ENCODE assay signal across 23 mouse cellular contexts in the genomic region with DNA sequence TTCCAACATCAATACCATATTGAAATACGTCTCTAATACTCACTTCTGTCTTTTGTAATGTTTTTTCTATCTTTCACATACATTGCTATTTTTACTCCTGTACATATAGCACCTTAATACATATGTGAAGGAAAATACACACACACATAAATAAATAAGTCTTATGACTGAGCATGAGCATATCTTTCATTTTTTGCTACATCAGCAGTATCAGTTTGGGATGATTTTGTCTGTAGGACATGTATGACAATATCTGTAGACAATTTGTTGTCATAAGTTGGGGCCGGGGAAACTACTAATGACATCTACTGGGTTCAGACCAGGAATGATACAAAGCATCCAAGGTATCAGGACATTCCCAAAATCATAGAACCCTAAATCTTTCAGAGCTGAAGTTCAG.
A peak's percentile ranks its signal among the peaks of the same experiment; 100 is the strongest.
DNase-seq lines count a peak whose midpoint lies in the region; ATAC-seq and TF ChIP-seq lines count a peak whose summit lies in the region.
"Had no signal": no experiment of that assay in that cellular context is flagged by ENCODE, and none has a peak within 500 bp of the region (broad histone marks: within the 10 kb centered on the region; RNA-seq: fewer than 3 reads in every experiment).

No protein-coding gene starts in this region.

- DNase-seq in CH12.LX (ENCODE audit: extremely low read depth) (no peak), ES-E14 (ENCODE audit: low read depth, low spot score) (no peak), MEL (ENCODE audit: low read depth, low spot score) (no peak)
- no peak for DNase-seq in right cerebral cortex, postnatal 36 days (ENCODE audit: low spot score in 2 of 2)
- DNase-seq in heart, postnatal 4 days, result no peak
- DNase-seq: adrenal gland, adult 2 months; adrenal gland, adult 8-10 months; adrenal gland, postnatal 10 days; adrenal gland, postnatal 14 days; adrenal gland, postnatal 25 days; adrenal gland, postnatal 36 days; B cell, adult 2 months; cerebellum, adult 11 months; cerebellum, adult 11-12 months; cerebellum, adult 18-20 months; cerebellum, adult 2 months; cerebellum, adult 8-10 months; cerebellum, adult 9-10 months had no signal

- dilution Hi-C loops in CH12.LX (cut with MboI; ENCODE audit: extremely low pct_ligation_motif_present, extremely low pct_unique_long_range_greater_than_20kb, low sequenced_read_pairs), result no loop called here

- H3K4me1 ChIP-seq in CH12.LX (ENCODE audit: control insufficient read depth in 1 of 2, insufficient read depth in 2 of 2), result no peaks in the 10 kb centered on the region
- H3K4me1 ChIP-seq in ES-E14 (ENCODE audit: control insufficient read depth in 2 of 2, insufficient read depth in 2 of 2, low read length in 2 of 2, poor library complexity in 1 of 2), result no peaks in the 10 kb centered on the region
- H3K4me1 ChIP-seq in MEL (ENCODE audit: control insufficient read depth in 1 of 2, insufficient read depth in 2 of 2, low read length in 2 of 2), result no peaks in the 10 kb centered on the region
- H3K4me1 ChIP-seq in intestine, embryonic 15.5 days (replicated peaks), result no peaks in the 10 kb centered on the region

- H3K4me3 ChIP-seq in CH12.LX (replicated peaks in 1 of 3; ENCODE audit: low read depth in 2 of 3, low read length in 2 of 3, poor library complexity in 1 of 3) (no peak overlapping the region), ES-E14 (ENCODE audit: insufficient read depth in 1 of 2, low read depth in 1 of 2, low read length in 2 of 2, poor library complexity in 1 of 2, severe bottlenecking in 1 of 2) (no peak overlapping the region), MEL (ENCODE audit: control insufficient read depth in 1 of 2, insufficient read depth in 1 of 2, low read depth in 2 of 2, low read length in 2 of 2) (no peak overlapping the region)
- H3K4me3 ChIP-seq in intestine, embryonic 15.5 days (replicated peaks), result no peak overlapping the region

- no peak for TF ChIP-seq CTCF in CH12.LX (conservative IDR thresholded peaks at IDR 0.05 in 1 of 2, IDR thresholded peaks at IDR 0.05 in 1 of 2; ENCODE audit: low read depth in 2 of 2, low read length in 2 of 2)
- no peak for TF ChIP-seq CTCF in MEL (IDR thresholded peaks at IDR 0.05 in 2 of 3, conservative IDR thresholded peaks at IDR 0.05 in 1 of 3; ENCODE audit: control insufficient read depth in 1 of 3, insufficient read depth in 1 of 3, low read depth in 2 of 3, low read length in 3 of 3, poor library complexity in 1 of 3, severe bottlenecking in 1 of 3)

- no peak for TF ChIP-seq POLR2A in CH12.LX (IDR thresholded peaks at IDR 0.05; ENCODE audit: low read depth, low read length)
- no peak for TF ChIP-seq POLR2A in MEL (IDR thresholded peaks at IDR 0.05; ENCODE audit: control insufficient read depth in 1 of 2, insufficient read depth in 1 of 2, low read depth in 1 of 2, low read length in 2 of 2, poor library complexity in 1 of 2)

- WGBS in intestine, embryonic 15.5 days, result 86% methylated on average over 2 of the region's 2 CpGs

- H3K9ac ChIP-seq in CH12.LX (ENCODE audit: insufficient read depth, low read depth) (no peak overlapping the region), ES-E14 (ENCODE audit: insufficient read depth, low read depth, low read length, poor library complexity, severe bottlenecking) (no peak overlapping the region), MEL (ENCODE audit: control insufficient read depth, low read depth, low read length, poor library complexity, severe bottlenecking) (no peak overlapping the region)
- H3K9ac ChIP-seq in intestine, embryonic 15.5 days, result no peak overlapping the region

- TF ChIP-seq RAD21 in CH12.LX (IDR thresholded peaks at IDR 0.05; ENCODE audit: low read depth, low read length) (no peak), MEL (IDR thresholded peaks at IDR 0.05; ENCODE audit: low read depth, low read length) (no peak)

- H3K27ac ChIP-seq in CH12.LX (ENCODE audit: insufficient read depth, low read depth) (no peak overlapping the region), ES-E14 (ENCODE audit: insufficient read depth, low read depth, low read length, poor library complexity, severe bottlenecking) (no peak overlapping the region), MEL (ENCODE audit: control insufficient read depth, low read depth, low read length) (no peak overlapping the region)
- no peak overlapping the region for H3K27ac ChIP-seq in intestine, embryonic 15.5 days

- H3K79me2 ChIP-seq in CH12.LX (replicated peaks; ENCODE audit: control insufficient read depth, extremely low read depth, insufficient read depth, poor library complexity, severe bottlenecking) (no peaks in the 10 kb centered on the region), MEL (ENCODE audit: control insufficient read depth, insufficient read depth, low read length, poor library complexity) (no peaks in the 10 kb centered on the region)

- H3K36me3 ChIP-seq in CH12.LX (replicated peaks in 1 of 2; ENCODE audit: control insufficient read depth in 1 of 2, insufficient read depth in 1 of 2, low read length in 1 of 2) (no peaks in the 10 kb centered on the region), ES-E14 (ENCODE audit: control insufficient read depth, insufficient read depth, low read length, poor library complexity, severe bottlenecking) (no peaks in the 10 kb centered on the region), MEL (ENCODE audit: control insufficient read depth in 1 of 2, insufficient read depth in 2 of 2, low read length in 2 of 2) (no peaks in the 10 kb centered on the region)
- no peaks in the 10 kb centered on the region for H3K36me3 ChIP-seq in intestine, embryonic 15.5 days
- H3K36me3 ChIP-seq: G1E had no signal

- H3K27me3 ChIP-seq in CH12.LX (replicated peaks), result no peaks in the 10 kb centered on the region
- no peaks in the 10 kb centered on the region; a peak in 1 of 4 replicates for H3K27me3 ChIP-seq in MEL (ENCODE audit: control insufficient read depth in 1 of 2, insufficient read depth in 2 of 2, low read length in 2 of 2)
- no peaks in the 10 kb centered on the region for H3K27me3 ChIP-seq in intestine, embryonic 15.5 days (replicated peaks)

- no peak for TF ChIP-seq EP300 in CH12.LX (IDR thresholded peaks at IDR 0.05; ENCODE audit: low read length)
- no peak for TF ChIP-seq EP300 in MEL (IDR thresholded peaks at IDR 0.05; ENCODE audit: low read depth in 1 of 2, low read length in 2 of 2)

- no peak overlapping the region for H3K4me2 ChIP-seq in CH12.LX (ENCODE audit: insufficient read depth, low read depth, poor library complexity, severe bottlenecking)
- no peak overlapping the region for H3K4me2 ChIP-seq in intestine, embryonic 15.5 days (replicated peaks)

- in situ Hi-C loops in CH12.LX (cut with MboI; ENCODE audit: low pct_ligation_motif_present, low pct_unique_long_range_greater_than_20kb, low sequenced_read_pairs) (no loop called here), ES-E14 (cut with MboI; ENCODE audit: low sequenced_read_pairs in 2 of 2, unreplicated experiment in 2 of 2) (no loop called here)

- ATAC-seq in intestine, embryonic 15.5 days, result no peak
- ATAC-seq: activated CD4-positive, CD25-positive, alpha-beta regulatory T cell, adult 4 months; CD4-positive, CD25-positive, alpha-beta regulatory T cell, adult 4 months; Patski had no signal

- H3K9me3 ChIP-seq in CH12.LX (replicated peaks; ENCODE audit: low read length), result peaks cover 20% of the 10 kb centered on the region
- no peaks in the 10 kb centered on the region for H3K9me3 ChIP-seq in ES-E14 (ENCODE audit: control insufficient read depth, insufficient read depth, low read depth, low read length)
- no peaks in the 10 kb centered on the region for H3K9me3 ChIP-seq in MEL (replicated peaks; ENCODE audit: insufficient read depth, low read length)
- no peaks in the 10 kb centered on the region for H3K9me3 ChIP-seq in intestine, embryonic 15.5 days
- H3K9me3 ChIP-seq: G1E had no signal

TF ChIP-seq in CH12.LX, 34 proteins besides CTCF, POLR2A, EP300 and RAD21:
- TF ChIP-seq MAFK (IDR thresholded peaks at IDR 0.05; ENCODE audit: insufficient replicate concordance, low read length) (0 out of 2 replicates have a peak, but pooled peaks have one; percentile 52), CHD1 (IDR thresholded peaks at IDR 0.05; ENCODE audit: low read depth, low read length) (no peak), ZC3H11A (IDR thresholded peaks at IDR 0.05; ENCODE audit: low read depth, low read length) (no peak)

TF ChIP-seq in ES-E14, 5 proteins besides CTCF, POLR2A, EP300 and RAD21:
- no peak for TF ChIP-seq HCFC1 (IDR thresholded peaks at IDR 0.05; ENCODE audit: borderline replicate concordance, insufficient read depth, low read length)
- TF ChIP-seq MAFK (IDR thresholded peaks at IDR 0.05; ENCODE audit: insufficient read depth, low read depth, low read length), result peak; percentile 67; the same call in 1 of the 2 replicates

TF ChIP-seq in MEL, 35 proteins besides CTCF, POLR2A, EP300 and RAD21:
- TF ChIP-seq USF2 (IDR thresholded peaks at IDR 0.05; ENCODE audit: borderline replicate concordance in 1 of 2, insufficient read depth in 1 of 2, low read depth in 1 of 2, low read length in 2 of 2) (no peak), MAFK (IDR thresholded peaks at IDR 0.05; ENCODE audit: borderline replicate concordance, low read depth, low read length) (0 out of 2 replicates have a peak, but pooled peaks have one; percentile 46), MYB (IDR thresholded peaks at IDR 0.05; ENCODE audit: low read depth, low read length) (no peak), MEF2A (IDR thresholded peaks at IDR 0.05; ENCODE audit: extremely low read depth, insufficient replicate concordance, low read depth, low read length, poor library complexity, severe bottlenecking) (no peak)
TF ChIP-seq in MEL: peak in this region for 1.

Comparison
In these comparisons a context has a peak if more than half of its experiments do, and no peak if none do; other contexts are left out.
1. Of the 35 proteins assayed by ChIP-seq in both MEL and CH12.LX: peak only in MEL: none; only in CH12.LX: none; in both: MAFK; in neither: 34.